Mouse (Mus musculus) kidney, embryonic 14.5 days (tissue): ENCODE data around the gene Pomgnt2. TPM values are rescaled to one million over a fixed set of nuclear protein-coding genes. Genes with fewer than 3 reads are reported as not detected.
A peak's percentile ranks its signal among the peaks of the same experiment; 100 is the strongest.

Source experiments
- ATAC-seq: fragments of 200-750 bp; cut with Nextera tagmentation; 2 replicates; pipeline ENCODE4 v1.8.0; 2017; ENCODE audit warnings: moderate number of reproducible peaks, mild to moderate bottlenecking, moderate TSS enrichment, moderate library complexity; ENCODE audit not compliant: low FRiP score, low TSS enrichment
- H3K27ac ChIP-seq: fragments of 300-500 bp; sonication (generic); 2 replicates; pipeline ENCODE4 v1.5.1; 2014; ENCODE audit warnings: low read depth, mild to moderate bottlenecking, low read length, moderate library complexity, mixed read lengths
- H3K27me3 ChIP-seq: fragments of 300-500 bp; sonication (generic); 2 replicates; pipeline ENCODE4 v1.6.1; 2014; ENCODE audit warnings: mild to moderate bottlenecking, low read length; ENCODE audit not compliant: control insufficient read depth, insufficient read depth
- H3K36me3 ChIP-seq: fragments of 300-500 bp; sonication (generic); 2 replicates; pipeline ENCODE4 v1.6.1; 2014; ENCODE audit warnings: low read length, mixed read lengths; ENCODE audit not compliant: control insufficient read depth, insufficient read depth
- H3K4me1 ChIP-seq: fragments of 300-500 bp; sonication (generic); 2 replicates; pipeline ENCODE4 v1.6.1; 2014; ENCODE audit warnings: low read length, mixed read lengths; ENCODE audit not compliant: control insufficient read depth, insufficient read depth
- H3K4me2 ChIP-seq: fragments of 300-500 bp; sonication (generic); replicated peaks from 2 replicates; pipeline ENCODE4 v1.6.1; 2014; ENCODE audit warnings: low read depth, mild to moderate bottlenecking, low read length
- H3K4me3 ChIP-seq: fragments of 300-500 bp; sonication (generic); 2 replicates; pipeline ENCODE4 v1.5.1; 2014; ENCODE audit warnings: mild to moderate bottlenecking, low read length
- H3K9ac ChIP-seq: fragments of 300-500 bp; sonication (generic); 2 replicates; pipeline ENCODE4 v1.6.1; 2014; ENCODE audit warnings: low read depth, mild to moderate bottlenecking, low read length, moderate library complexity
- H3K9me3 ChIP-seq: fragments of 300-500 bp; sonication (generic); 2 replicates; pipeline ENCODE4 v1.6.1; 2016; ENCODE audit warnings: low read length; ENCODE audit not compliant: control insufficient read depth
- WGBS: fragments of 180-500 bp; shearing (Covaris S2); extraction: QIAGEN DNeasy Blood & Tissue Kit; methylation state at CpG from one replicate; pipeline ENCODE4 v1.1.7; 2014; 5-methylcytosine and 5-hydroxymethylcytosine counted together
- polyA plus RNA-seq: library from polyadenylated mRNA; unstranded; fragments of >200 nt; fragmentation: Nextera tagmentation; extraction: Ambion mirVana; gene quantifications from 2 replicates; pipeline ENCODE4 v1.2.1, GENCODE M21; 2014

Gene Pomgnt2
- polyA plus RNA-seq, 1 experiment from 2014 or later = 11.6 TPM

- H3K4me1 ChIP-seq = no peaks in the 10 kb centered on the region
- H3K9ac ChIP-seq = no peak overlapping the region
- no peak overlapping the region for H3K4me3 ChIP-seq
- 12% methylated on average over 4 of the region's 4 CpGs for WGBS
- H3K4me2 ChIP-seq = no peak overlapping the region
- no peaks in the 10 kb centered on the region; the same call in 1 of the 2 replicates for H3K27me3 ChIP-seq
- H3K9me3 ChIP-seq = no peaks in the 10 kb centered on the region
- no peaks in the 10 kb centered on the region for H3K36me3 ChIP-seq
- ATAC-seq = no peak
- H3K27ac ChIP-seq = no peak overlapping the region
Observed at GRCm38 (mm10) chr9:121947784-121948183, 49.1 kb downstream of the Pomgnt2 start.

GRCm38 (mm10) chr9:121943628-121944027, 53.3 kb downstream of the Pomgnt2 start:
- WGBS = 88% methylated on average over 3 of the region's 3 CpGs

GRCm38 (mm10) chr9:121943005-121943404, 53.9 kb downstream of the Pomgnt2 start:
- Histone ChIP-seq H3K27ac (no peak overlapping the region), H3K36me3 (no peaks in the 10 kb centered on the region), H3K4me2 (no peak overlapping the region), H3K4me3 (no peak overlapping the region), H3K27me3 (no peaks in the 10 kb centered on the region; the same call in 1 of the 2 replicates), H3K4me1 (no peaks in the 10 kb centered on the region), H3K9me3 (no peaks in the 10 kb centered on the region), H3K9ac (no peak overlapping the region)
- 79% methylated on average over 3 of the region's 3 CpGs for WGBS
- ATAC-seq = no peak

More at GRCm38 (mm10) chr9:121943628-121944027, 53.3 kb downstream of the Pomgnt2 start:
- H3K36me3 ChIP-seq = no peaks in the 10 kb centered on the region
- no peaks in the 10 kb centered on the region for H3K9me3 ChIP-seq
- no peaks in the 10 kb centered on the region; the same call in 1 of the 2 replicates for H3K27me3 ChIP-seq
- H3K4me3 ChIP-seq = no peak overlapping the region
- no peak overlapping the region for H3K27ac ChIP-seq
- H3K9ac ChIP-seq = no peak overlapping the region
- ATAC-seq = no peak
- H3K4me1 ChIP-seq = no peaks in the 10 kb centered on the region
- no peak overlapping the region for H3K4me2 ChIP-seq

- H3K4me2 ChIP-seq = peak overlapping the region; percentile 34
- no peaks in the 10 kb centered on the region for H3K9me3 ChIP-seq
- ATAC-seq = peak; percentile 69
- peak overlapping the region; percentile 42 for H3K4me3 ChIP-seq
- no peaks in the 10 kb centered on the region for H3K36me3 ChIP-seq
- WGBS = 51% methylated on average over 21 of the region's 21 CpGs
- no peaks in the 10 kb centered on the region for H3K4me1 ChIP-seq
- no peaks in the 10 kb centered on the region; the same call in 1 of the 2 replicates for H3K27me3 ChIP-seq
- H3K9ac ChIP-seq = peak overlapping the region; percentile 51
- H3K27ac ChIP-seq = no peak overlapping the region
Observed at GRCm38 (mm10) chr9:121937944-121938355, 59.0 kb downstream of the Pomgnt2 start.

- no peaks in the 10 kb centered on the region; the same call in 1 of the 2 replicates for H3K27me3 ChIP-seq
- H3K4me1 ChIP-seq = no peaks in the 10 kb centered on the region
- 56% methylated on average over 6 of the region's 6 CpGs for WGBS
- H3K4me2 ChIP-seq = peak overlapping the region; percentile 34
- no peak; the same call in 1 of the 2 replicates for ATAC-seq
- H3K36me3 ChIP-seq = no peaks in the 10 kb centered on the region
- H3K9ac ChIP-seq = 0 out of 2 replicates have a peak overlapping the region, but pooled peaks have one; percentile 31
- H3K27ac ChIP-seq = no peak overlapping the region
- peak overlapping the region; percentile 42; the same call in 1 of the 2 replicates for H3K4me3 ChIP-seq
- H3K9me3 ChIP-seq = no peaks in the 10 kb centered on the region
Observed at GRCm38 (mm10) chr9:121937451-121937864, 59.5 kb downstream of the Pomgnt2 start.

GRCm38 (mm10) chr9:121936952-121937351, 60.0 kb downstream of the Pomgnt2 start:
- Histone ChIP-seq H3K4me3 (no peak overlapping the region), H3K4me2 (0 out of 2 replicates have a peak overlapping the region, but pooled peaks have one; percentile 34), H3K4me1 (no peaks in the 10 kb centered on the region), H3K9me3 (no peaks in the 10 kb centered on the region), H3K27me3 (no peaks in the 10 kb centered on the region; the same call in 1 of the 2 replicates), H3K36me3 (no peaks in the 10 kb centered on the region), H3K27ac (no peak overlapping the region), H3K9ac (0 out of 2 replicates have a peak overlapping the region, but pooled peaks have one; percentile 7)
- 92% methylated on average over 1 of the region's 1 CpGs for WGBS
- ATAC-seq = no peak

- WGBS = 81% methylated on average over 4 of the region's 4 CpGs
- Histone ChIP-seq H3K27me3 (no peaks in the 10 kb centered on the region; the same call in 1 of the 2 replicates), H3K9me3 (no peaks in the 10 kb centered on the region), H3K4me2 (no peak overlapping the region), H3K36me3 (no peaks in the 10 kb centered on the region), H3K27ac (no peak overlapping the region), H3K4me3 (no peak overlapping the region), H3K9ac (no peak overlapping the region), H3K4me1 (no peaks in the 10 kb centered on the region)
- ATAC-seq = no peak
Observed at GRCm38 (mm10) chr9:121934856-121935255, 62.1 kb downstream of the Pomgnt2 start.

Other genes with a start within 250 kb of the Pomgnt2 start
- gene Zfp651, start 237.8 kb downstream of the Pomgnt2 start, polyA plus RNA-seq = 8.0 and 9.8 TPM in 2 replicates
- 0.08 TPM in 1 of 2 replicates, not detected in the other for gene Klhl40, start 219.5 kb downstream of the Pomgnt2 start, polyA plus RNA-seq
- gene Hhatl, start 204.6 kb downstream of the Pomgnt2 start, polyA plus RNA-seq = not detected in 2 replicates
- gene Ccdc13, start 157.6 kb downstream of the Pomgnt2 start, polyA plus RNA-seq = 0.16 and 0.69 TPM in 2 replicates
- 133 and 175 TPM in 2 replicates for gene Higd1a, start 138.7 kb downstream of the Pomgnt2 start, polyA plus RNA-seq
- gene Ackr2, start 98.8 kb downstream of the Pomgnt2 start, polyA plus RNA-seq = 0.42 and 0.96 TPM in 2 replicates
- gene Cyp8b1, start 80.8 kb downstream of the Pomgnt2 start, polyA plus RNA-seq = not detected in 2 replicates
- gene Fam198a, start 46.1 kb downstream of the Pomgnt2 start, polyA plus RNA-seq = 0.73 and 1.0 TPM in 2 replicates
- gene Snrk, start 120.2 kb upstream of the Pomgnt2 start, polyA plus RNA-seq = 22.5 and 41.1 TPM in 2 replicates